Mouse (Mus musculus): Measurements from ENCODE around the gene Dlg2. TPM values are rescaled to one million over a fixed set of nuclear protein-coding genes. Genes with fewer than 3 reads are reported as not detected.

The Dlg2 gene
- polyA plus RNA-seq, 1 experiment, result 1.3 TPM

- TF ChIP-seq CTCF (IDR thresholded peaks at IDR 0.05; ENCODE audit: insufficient read depth, low read length) (no peak), POLR2A (IDR thresholded peaks at IDR 0.05; ENCODE audit: borderline replicate concordance, extremely low read depth, low read depth, low read length) (no peak)
- H3K4me1 ChIP-seq (ENCODE audit: control insufficient read depth, insufficient read depth, low read length), result no peaks in the 10 kb centered on the region
- no peak overlapping the region for H3K4me3 ChIP-seq (replicated peaks; ENCODE audit: extremely low read depth, low read depth, low read length)
- 83% methylated on average over 5 of the region's 5 CpGs for WGBS
- no peak for DNase-seq
These were observed 1897.4 kb downstream of the Dlg2 start for GRCm38 (mm10) chr7:92373863-92374357.

- WGBS, result 74% methylated on average over 5 of the region's 5 CpGs
- no peaks in the 10 kb centered on the region for H3K4me1 ChIP-seq (ENCODE audit: control insufficient read depth, insufficient read depth, low read length)
- no peak for TF ChIP-seq POLR2A (IDR thresholded peaks at IDR 0.05; ENCODE audit: borderline replicate concordance, extremely low read depth, low read depth, low read length)
- TF ChIP-seq CTCF (IDR thresholded peaks at IDR 0.05; ENCODE audit: insufficient read depth, low read length), result no peak
- H3K4me3 ChIP-seq (replicated peaks; ENCODE audit: extremely low read depth, low read depth, low read length), result no peak overlapping the region
- DNase-seq, result no peak
These were observed 1907.5 kb downstream of the Dlg2 start for GRCm38 (mm10) chr7:92383913-92384484.

- no peak for DNase-seq
- Histone ChIP-seq H3K4me1 (ENCODE audit: control insufficient read depth, insufficient read depth, low read length) (no peaks in the 10 kb centered on the region), H3K4me3 (replicated peaks; ENCODE audit: extremely low read depth, low read depth, low read length) (no peak overlapping the region)
- WGBS, result 74% methylated on average over 6 of the region's 6 CpGs
- TF ChIP-seq CTCF (IDR thresholded peaks at IDR 0.05; ENCODE audit: insufficient read depth, low read length) (no peak), POLR2A (IDR thresholded peaks at IDR 0.05; ENCODE audit: borderline replicate concordance, extremely low read depth, low read depth, low read length) (no peak)
These were observed 1915.7 kb downstream of the Dlg2 start for GRCm38 (mm10) chr7:92392052-92392640.

GRCm38 (mm10) chr7:92396783-92397182 is 1920.3 kb downstream of the Dlg2 start:
- no peaks in the 10 kb centered on the region for H3K4me1 ChIP-seq (ENCODE audit: control insufficient read depth, insufficient read depth, low read length)
- no peak for TF ChIP-seq POLR2A (IDR thresholded peaks at IDR 0.05; ENCODE audit: borderline replicate concordance, extremely low read depth, low read depth, low read length)
- no peak for TF ChIP-seq CTCF (IDR thresholded peaks at IDR 0.05; ENCODE audit: insufficient read depth, low read length)
- no peak for DNase-seq
- H3K4me3 ChIP-seq (replicated peaks; ENCODE audit: extremely low read depth, low read depth, low read length), result no peak overlapping the region
- WGBS, result 83% methylated on average over 1 of the region's 1 CpGs

DNA sequence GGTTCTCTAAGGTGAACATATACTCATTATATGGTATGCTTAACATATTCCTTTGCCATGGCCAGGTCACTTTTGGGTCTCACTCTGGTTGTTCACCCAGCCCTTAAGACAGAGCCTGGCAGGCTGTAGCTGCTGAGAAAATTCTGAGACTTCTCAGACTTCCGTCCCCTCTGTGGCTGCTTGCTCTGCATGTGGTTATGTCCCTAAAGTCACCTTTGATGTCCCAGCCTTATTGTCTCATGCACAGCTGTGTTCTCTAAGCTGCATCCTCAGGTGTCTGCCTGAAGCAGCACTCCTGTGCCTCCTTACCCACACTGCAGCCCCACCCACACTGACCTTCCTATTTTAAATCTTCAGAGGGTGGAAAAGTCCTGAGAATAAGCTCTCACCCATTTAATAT is 1922.4 kb downstream of the Dlg2 start:
- H3K4me3 ChIP-seq (replicated peaks; ENCODE audit: extremely low read depth, low read depth, low read length), result no peak overlapping the region
- no peak for DNase-seq
- no peaks in the 10 kb centered on the region for H3K4me1 ChIP-seq (ENCODE audit: control insufficient read depth, insufficient read depth, low read length)
- TF ChIP-seq CTCF (IDR thresholded peaks at IDR 0.05; ENCODE audit: insufficient read depth, low read length) (no peak), POLR2A (IDR thresholded peaks at IDR 0.05; ENCODE audit: borderline replicate concordance, extremely low read depth, low read depth, low read length) (no peak)
- 62% methylated on average over 1 of the region's 1 CpGs for WGBS

DNA sequence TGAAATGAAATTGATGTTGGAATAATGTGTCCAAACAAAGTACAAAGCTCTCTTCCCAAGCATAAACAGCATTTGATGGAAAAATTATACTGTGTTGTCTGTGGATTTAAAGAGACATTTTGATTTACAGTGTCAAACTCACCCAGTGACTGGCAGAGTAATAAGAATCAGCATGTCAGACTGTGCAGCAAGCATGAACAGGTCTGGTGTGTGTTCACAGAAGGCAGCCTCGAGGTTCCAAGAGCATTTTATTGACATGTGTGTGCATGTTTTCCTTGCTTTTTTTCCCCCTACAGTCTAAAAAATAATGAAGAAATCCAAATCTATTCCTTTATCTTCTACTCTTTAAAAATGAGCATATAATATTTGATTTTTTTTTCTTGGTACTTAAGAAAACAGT is 1924.1 kb downstream of the Dlg2 start:
- DNase-seq, result no peak
- TF ChIP-seq CTCF (IDR thresholded peaks at IDR 0.05; ENCODE audit: insufficient read depth, low read length) (no peak), POLR2A (IDR thresholded peaks at IDR 0.05; ENCODE audit: borderline replicate concordance, extremely low read depth, low read depth, low read length) (no peak)
- Histone ChIP-seq H3K4me3 (replicated peaks; ENCODE audit: extremely low read depth, low read depth, low read length) (no peak overlapping the region), H3K4me1 (ENCODE audit: control insufficient read depth, insufficient read depth, low read length) (no peaks in the 10 kb centered on the region)
- 36% methylated on average over 1 of the region's 1 CpGs for WGBS

- no peaks in the 10 kb centered on the region for H3K4me1 ChIP-seq (ENCODE audit: control insufficient read depth, insufficient read depth, low read length)
- DNase-seq, result no peak
- no peak for TF ChIP-seq POLR2A (IDR thresholded peaks at IDR 0.05; ENCODE audit: borderline replicate concordance, extremely low read depth, low read depth, low read length)
- TF ChIP-seq CTCF (IDR thresholded peaks at IDR 0.05; ENCODE audit: insufficient read depth, low read length), result no peak
- WGBS, result 48% methylated on average over 4 of the region's 4 CpGs
- H3K4me3 ChIP-seq (replicated peaks; ENCODE audit: extremely low read depth, low read depth, low read length), result no peak overlapping the region
These were observed 1924.7 kb downstream of the Dlg2 start for GRCm38 (mm10) chr7:92401001-92401688.

GRCm38 (mm10) chr7:92408479-92408878 is 1932.0 kb downstream of the Dlg2 start:
- H3K4me3 ChIP-seq (replicated peaks; ENCODE audit: extremely low read depth, low read depth, low read length), result no peak overlapping the region
- no peaks in the 10 kb centered on the region for H3K4me1 ChIP-seq (ENCODE audit: control insufficient read depth, insufficient read depth, low read length)
- no peak for TF ChIP-seq CTCF (IDR thresholded peaks at IDR 0.05; ENCODE audit: insufficient read depth, low read length)
- TF ChIP-seq POLR2A (IDR thresholded peaks at IDR 0.05; ENCODE audit: borderline replicate concordance, extremely low read depth, low read depth, low read length), result no peak
- no peak for DNase-seq
- WGBS, result 63% methylated on average over 5 of the region's 5 CpGs

DNA sequence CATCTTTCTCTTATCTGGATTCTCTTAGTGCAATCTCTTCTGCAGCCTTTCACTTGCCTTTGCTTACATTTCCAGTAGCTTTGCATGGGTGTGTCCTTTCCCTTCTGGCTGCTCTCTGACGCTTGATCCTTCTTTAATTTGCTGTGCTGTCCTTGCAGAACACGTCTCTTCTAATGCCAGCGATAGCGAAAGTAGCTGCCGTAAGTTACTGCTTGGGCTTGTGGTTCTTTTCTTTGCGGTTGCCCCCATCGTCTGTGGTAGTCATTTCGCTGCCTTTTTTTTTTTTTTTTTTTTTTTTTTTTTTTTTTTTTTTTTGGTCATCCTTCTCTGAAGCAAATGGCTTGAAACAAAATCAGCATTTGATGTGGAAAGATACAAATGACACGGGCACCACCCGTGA is 1944.0 kb downstream of the Dlg2 start:
- WGBS, result 49% methylated on average over 10 of the region's 10 CpGs
- TF ChIP-seq POLR2A (IDR thresholded peaks at IDR 0.05; ENCODE audit: borderline replicate concordance, extremely low read depth, low read depth, low read length) (no peak), CTCF (IDR thresholded peaks at IDR 0.05; ENCODE audit: insufficient read depth, low read length) (no peak)
- no peaks in the 10 kb centered on the region for H3K4me1 ChIP-seq (ENCODE audit: control insufficient read depth, insufficient read depth, low read length)
- no peak overlapping the region for H3K4me3 ChIP-seq (replicated peaks; ENCODE audit: extremely low read depth, low read depth, low read length)
- DNase-seq, result no peak
